Mouse (Mus musculus) forebrain, embryonic 11.5 days (tissue): ENCODE results near the gene Hist1h3i. TPM values are rescaled to one million over a fixed set of nuclear protein-coding genes. Genes with fewer than 3 reads are reported as not detected.

ENCODE experiments used
- microRNA-seq: library from miRNA; unstranded; fragments of <30 nt; microRNA quantifications from one replicate; pipeline ENCODE4, GENCODE M21; 2016; ENCODE audit not compliant: insufficient number of aligned reads
- polyA plus RNA-seq: library from polyadenylated mRNA; unstranded; fragments of >200 nt; fragmentation: Nextera tagmentation; extraction: Ambion mirVana; gene quantifications from 2 replicates; pipeline ENCODE4 v1.2.1, GENCODE M21; 2014

Hist1h3i gene
- polyA plus RNA-seq, 1 experiment from 2014 or later: 312 TPM

Small RNA genes within 50 kb of the gene (microRNA-seq; reads per million reads assigned to microRNA genes)
- not detected for gene Gm19658
- gene Gm44346: not detected
- gene Gm44454: not detected
- gene Gm44466: not detected

Other genes with a start within 250 kb of the Hist1h3i start
- 0.27 and 0.43 TPM in 2 replicates for gene Olfr1366, start 240.6 kb downstream of the Hist1h3i start, polyA plus RNA-seq
- gene Olfr1535, start 223.5 kb downstream of the Hist1h3i start, polyA plus RNA-seq: not detected in 2 replicates
- gene Olfr1364, start 201.6 kb downstream of the Hist1h3i start, polyA plus RNA-seq: not detected in 2 replicates
- gene Olfr1362, start 169.3 kb downstream of the Hist1h3i start, polyA plus RNA-seq: not detected in 2 replicates
- gene Olfr11, start 140.9 kb downstream of the Hist1h3i start, polyA plus RNA-seq: not detected in 2 replicates
- not detected in 2 replicates for gene Olfr1361, start 120.0 kb downstream of the Hist1h3i start, polyA plus RNA-seq
- gene Olfr1360, start 106.0 kb downstream of the Hist1h3i start, polyA plus RNA-seq: not detected in 2 replicates
- not detected in 2 replicates for gene Olfr1359, start 85.3 kb downstream of the Hist1h3i start, polyA plus RNA-seq
- 2.3 and 5.4 TPM in 2 replicates for gene Hist1h2bl, start 67.2 kb downstream of the Hist1h3i start, polyA plus RNA-seq
- 23.9 and 25.3 TPM in 2 replicates for gene Hist1h2ai, start 66.9 kb downstream of the Hist1h3i start, polyA plus RNA-seq
- gene Hist1h3h, start 65.7 kb downstream of the Hist1h3i start, polyA plus RNA-seq: 16.8 and 17.4 TPM in 2 replicates
- gene Hist1h2bm, start 61.3 kb downstream of the Hist1h3i start, polyA plus RNA-seq: 5.0 and 5.7 TPM in 2 replicates
- 1.2 and 1.6 TPM in 2 replicates for gene Hist1h4j, start 48.3 kb downstream of the Hist1h3i start, polyA plus RNA-seq
- gene Hist1h4k, start 32.9 kb downstream of the Hist1h3i start, polyA plus RNA-seq: 4.4 TPM in 2 replicates
- gene Hist1h2ak, start 29.5 kb downstream of the Hist1h3i start, polyA plus RNA-seq: 11.0 and 12.5 TPM in 2 replicates
- 1.9 and 2.5 TPM in 2 replicates for gene Hist1h2bn, start 29.2 kb downstream of the Hist1h3i start, polyA plus RNA-seq
- 20.4 and 20.6 TPM in 2 replicates for gene Hist1h1b, start 2.7 kb downstream of the Hist1h3i start, polyA plus RNA-seq
- 5.0 and 5.9 TPM in 2 replicates for gene Hist1h2an, start 3.8 kb upstream of the Hist1h3i start, polyA plus RNA-seq
- gene Hist1h2bp, start 4.1 kb upstream of the Hist1h3i start, polyA plus RNA-seq: 3.0 and 3.1 TPM in 2 replicates
- gene Hist1h2bq, start 26.8 kb upstream of the Hist1h3i start, polyA plus RNA-seq: 23.8 and 25.3 TPM in 2 replicates
- gene Hist1h2ao, start 27.1 kb upstream of the Hist1h3i start, polyA plus RNA-seq: not detected in 2 replicates
- gene Hist1h4m, start 28.4 kb upstream of the Hist1h3i start, polyA plus RNA-seq: not detected in 2 replicates
- gene Hist1h4n, start 48.8 kb upstream of the Hist1h3i start, polyA plus RNA-seq: 14.3 and 14.6 TPM in 2 replicates
- gene Hist1h2ap, start 50.1 kb upstream of the Hist1h3i start, polyA plus RNA-seq: 5,982 and 6,086 TPM in 2 replicates
- 22.4 and 27.2 TPM in 2 replicates for gene Hist1h2br, start 50.4 kb upstream of the Hist1h3i start, polyA plus RNA-seq
- gene Zfp184, start 161.7 kb upstream of the Hist1h3i start, polyA plus RNA-seq: 25.9 and 27.5 TPM in 2 replicates
- 0.12 TPM in 1 of 2 replicates, not detected in the other for gene Pom121l2, start 197.8 kb upstream of the Hist1h3i start, polyA plus RNA-seq
- 0.37 TPM in 1 of 2 replicates, not detected in the other for gene Prss16, start 226.4 kb upstream of the Hist1h3i start, polyA plus RNA-seq